Mouse (Mus musculus) testis, adult 2 months (tissue): ENCODE measurements around the gene Zfp119b. TPM values are rescaled to one million over a fixed set of nuclear protein-coding genes. Genes with fewer than 3 reads are reported as not detected.
"Not testable (repeated sequence)": the region's sequence is repeated elsewhere in the genome, so short reads cannot be mapped to it uniquely, and the experiment has no call there.

Experiments
- H3K27ac ChIP-seq: fragments of 200-500 bp; 2 replicates; pipeline ENCODE4 v1.5.1; 2012; ENCODE audit warnings: low read depth, low read length; ENCODE audit not compliant: control insufficient read depth, insufficient read depth
- H3K27me3 ChIP-seq: fragments of 200-500 bp; 2 replicates; pipeline ENCODE4 v1.6.1; 2012; ENCODE audit warnings: mild to moderate bottlenecking, low read length, moderate library complexity; ENCODE audit not compliant: control insufficient read depth, insufficient read depth
- H3K36me3 ChIP-seq: fragments of 200-500 bp; 2 replicates; pipeline ENCODE4 v1.6.1; 2012; ENCODE audit warnings: mild to moderate bottlenecking, low read length; ENCODE audit not compliant: control insufficient read depth, insufficient read depth
- H3K4me1 ChIP-seq: fragments of 200-500 bp; 2 replicates; pipeline ENCODE4 v1.6.1; 2012; ENCODE audit warnings: low read length; ENCODE audit not compliant: control insufficient read depth, insufficient read depth
- H3K4me3 ChIP-seq: fragments of 200-500 bp; 2 replicates; pipeline ENCODE4 v1.5.1; 2012; ENCODE audit warnings: low read depth, mild to moderate bottlenecking, low read length, moderate library complexity, mixed read lengths; ENCODE audit not compliant: control insufficient read depth
- CTCF ChIP-seq: fragments of 200-500 bp; IDR thresholded peaks from 2 replicates; pipeline ENCODE4 v1.5.1; 2012; ENCODE audit warnings: low read depth, mild to moderate bottlenecking, inconsistent platforms, low read length, moderate library complexity; ENCODE audit not compliant: control insufficient read depth, insufficient read depth, insufficient replicate concordance
- POLR2A ChIP-seq: fragments of 200-500 bp; IDR thresholded peaks from 2 replicates; pipeline ENCODE4 v1.6.1; 2012; ENCODE audit warnings: low read depth, mild to moderate bottlenecking, inconsistent platforms, low read length, moderate library complexity; ENCODE audit not compliant: control insufficient read depth
- polyA plus RNA-seq: library from polyadenylated mRNA; depleted of rRNA; stranded (reverse); fragments of >200 nt; gene quantifications from 2 replicates; pipeline ENCODE4 v1.2.3, GENCODE M21; 2012; rRNA removed

The Zfp119b gene
- polyA plus RNA-seq, 1 experiment: 0.48 TPM

DNA sequence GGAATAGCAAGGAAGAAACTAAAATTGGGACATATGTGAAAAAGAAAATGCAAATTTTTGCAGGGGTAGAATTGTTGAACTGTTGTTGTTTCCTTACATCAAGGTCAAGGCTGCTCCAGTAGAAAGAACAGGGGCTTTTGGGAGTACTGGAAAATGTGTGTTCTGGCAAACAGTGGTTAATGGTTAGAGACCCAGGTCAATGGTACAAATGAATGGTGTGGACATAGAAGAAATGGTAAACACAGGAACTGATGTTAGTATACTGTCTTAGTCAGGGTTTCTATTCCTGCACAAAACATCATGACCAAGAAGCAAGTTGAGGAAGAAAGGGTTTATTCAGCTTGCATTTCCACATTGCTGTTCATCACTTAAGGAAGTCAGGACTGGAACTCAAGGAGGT lies 42.6 kb downstream of the Zfp119b start:
- TF ChIP-seq POLR2A: no peak
- TF ChIP-seq CTCF: no peak
- Histone ChIP-seq H3K4me1 (no peaks in the 10 kb centered on the region), H3K4me3 (no peak overlapping the region), H3K27me3 (no peaks in the 10 kb centered on the region), H3K36me3 (no peaks in the 10 kb centered on the region), H3K27ac (no peak overlapping the region)

DNA sequence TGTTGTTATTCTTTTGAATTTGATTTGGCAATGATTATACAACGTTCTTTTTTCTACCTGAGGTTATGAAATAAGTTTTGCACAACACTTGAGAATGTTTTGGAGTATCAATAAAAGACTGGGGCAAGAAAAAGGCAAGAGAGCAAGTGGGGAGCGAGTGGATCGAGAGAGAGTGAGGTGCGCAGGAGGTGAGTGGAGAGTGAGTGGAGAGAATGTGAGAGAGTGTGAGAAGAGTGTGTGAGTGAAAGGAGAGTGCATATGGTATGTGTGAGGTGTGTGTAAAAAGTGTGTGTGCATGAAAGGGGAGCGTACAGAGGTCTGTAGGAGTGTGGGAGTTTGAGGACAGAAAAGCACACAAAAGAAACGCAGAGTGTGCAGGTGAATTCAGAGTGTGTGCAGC lies 45.2 kb downstream of the Zfp119b start:
- Histone ChIP-seq H3K36me3 (no peaks in the 10 kb centered on the region), H3K27me3 (no peaks in the 10 kb centered on the region), H3K4me3 (no peak overlapping the region), H3K27ac (no peak overlapping the region), H3K4me1 (no peaks in the 10 kb centered on the region)
- TF ChIP-seq POLR2A (no peak), CTCF (no peak)

DNA sequence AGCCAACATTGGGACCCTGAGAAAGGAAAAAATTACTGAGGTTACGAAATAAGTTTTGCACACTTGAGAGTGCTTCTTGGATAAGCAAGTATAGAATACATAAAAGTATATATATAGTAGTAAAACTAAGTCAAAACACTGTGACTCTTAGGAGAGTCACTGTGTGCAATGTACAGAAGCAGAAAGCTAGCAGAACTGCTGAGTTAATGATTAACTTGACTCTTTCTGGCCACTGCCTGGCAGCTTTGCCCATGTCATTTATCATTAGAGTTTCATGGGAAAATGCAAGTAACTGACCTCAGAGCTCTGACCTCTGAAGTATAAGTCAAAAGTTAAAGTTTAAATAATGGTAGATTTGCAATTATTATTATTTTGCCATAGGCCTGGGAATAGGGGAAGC lies 45.6 kb downstream of the Zfp119b start:
- H3K4me3 ChIP-seq: no peak overlapping the region
- H3K36me3 ChIP-seq: no peaks in the 10 kb centered on the region
- TF ChIP-seq POLR2A (no peak), CTCF (no peak)
- no peaks in the 10 kb centered on the region for H3K4me1 ChIP-seq
- H3K27ac ChIP-seq: no peak overlapping the region
- no peaks in the 10 kb centered on the region for H3K27me3 ChIP-seq

DNA sequence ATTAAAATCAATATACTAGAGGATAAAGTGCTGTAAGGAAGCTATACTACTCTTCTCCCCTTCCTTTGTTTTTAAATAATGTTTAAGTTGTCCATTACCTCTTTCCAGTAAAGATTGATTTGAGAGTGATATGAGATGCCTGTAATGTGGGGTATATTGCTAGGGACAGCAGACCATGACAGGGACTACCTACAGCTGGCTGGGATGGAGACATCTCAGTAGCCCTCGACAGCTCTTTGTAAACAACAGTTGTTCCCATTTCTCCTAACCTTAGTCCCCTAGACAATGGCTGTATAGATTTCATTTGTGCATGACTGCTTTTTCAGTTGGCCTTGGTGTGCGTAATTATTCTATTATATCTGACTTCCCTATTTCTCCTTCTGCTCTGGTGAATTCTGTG lies 46.2 kb downstream of the Zfp119b start:
- H3K27ac ChIP-seq: no peak overlapping the region
- no peak overlapping the region for H3K4me3 ChIP-seq
- H3K36me3 ChIP-seq: no peaks in the 10 kb centered on the region
- H3K27me3 ChIP-seq: no peaks in the 10 kb centered on the region
- TF ChIP-seq CTCF (no peak), POLR2A (no peak)
- no peaks in the 10 kb centered on the region for H3K4me1 ChIP-seq

DNA sequence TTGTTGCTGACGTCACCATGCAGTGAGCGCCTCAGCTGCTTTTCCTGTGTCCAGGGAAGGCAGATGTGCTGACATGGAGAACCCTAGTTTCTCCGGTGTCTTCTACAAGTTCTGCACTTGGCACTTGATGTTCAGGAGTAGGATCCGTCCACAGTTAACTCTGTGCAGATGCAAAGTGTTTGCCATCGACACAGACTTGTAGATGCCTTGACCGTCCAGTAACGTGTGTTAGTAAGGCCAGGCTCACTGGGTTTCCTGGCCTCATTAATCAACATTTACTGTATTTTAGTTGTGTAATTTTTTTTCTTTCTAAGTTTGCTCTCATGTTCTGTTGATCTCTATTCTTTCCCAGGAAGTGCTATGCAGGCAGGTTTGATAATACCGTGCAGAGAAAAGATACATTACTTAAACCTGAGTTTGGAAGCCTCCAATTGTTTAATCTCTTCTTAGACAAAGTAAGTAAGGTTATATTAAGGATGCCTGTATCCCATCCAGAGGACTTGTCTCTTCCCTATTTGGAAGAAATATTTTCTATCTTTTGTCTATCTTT lies 56.8 kb downstream of the Zfp119b start:
- H3K27me3 ChIP-seq, H3K36me3 ChIP-seq, H3K27ac ChIP-seq, H3K4me1 ChIP-seq: not testable (repeated sequence)
- H3K4me3 ChIP-seq: peak overlapping the region; percentile 62

Other genes starting within 250 kb of the Zfp119b start
- gene Pot1b, start 236.9 kb downstream of the Zfp119b start, polyA plus RNA-seq: 2.8 and 3.4 TPM in 2 replicates
- gene Adgre4, start 199.5 kb downstream of the Zfp119b start, polyA plus RNA-seq: not detected in 2 replicates
- 0.17 and 0.23 TPM in 2 replicates for gene Zfp119a, start 70.6 kb downstream of the Zfp119b start, polyA plus RNA-seq
- gene Zfp959, start 57.4 kb downstream of the Zfp119b start, polyA plus RNA-seq: 0.19 and 0.59 TPM in 2 replicates
- 0.53 and 0.75 TPM in 2 replicates for gene Ebi3, start 3.1 kb upstream of the Zfp119b start, polyA plus RNA-seq
- 4.9 TPM in 2 replicates for gene Yju2, start 9.6 kb upstream of the Zfp119b start, polyA plus RNA-seq
- 0.63 and 1.1 TPM in 2 replicates for gene Shd, start 21.0 kb upstream of the Zfp119b start, polyA plus RNA-seq
- gene Fsd1, start 37.0 kb upstream of the Zfp119b start, polyA plus RNA-seq: 2.3 and 2.4 TPM in 2 replicates
- 18.4 and 19.1 TPM in 2 replicates for gene Stap2, start 56.1 kb upstream of the Zfp119b start, polyA plus RNA-seq
- 12.7 and 13.1 TPM in 2 replicates for gene Mpnd, start 56.2 kb upstream of the Zfp119b start, polyA plus RNA-seq
- gene Sh3gl1, start 87.1 kb upstream of the Zfp119b start, polyA plus RNA-seq: 91.9 and 105 TPM in 2 replicates
- gene Chaf1a, start 90.9 kb upstream of the Zfp119b start, polyA plus RNA-seq: 70.3 and 71.8 TPM in 2 replicates
- gene Ubxn6, start 125.5 kb upstream of the Zfp119b start, polyA plus RNA-seq: 646 and 694 TPM in 2 replicates
- gene Hdgfl2, start 130.1 kb upstream of the Zfp119b start, polyA plus RNA-seq: 115 and 135 TPM in 2 replicates
- gene Plin4, start 160.3 kb upstream of the Zfp119b start, polyA plus RNA-seq: 1.5 and 4.2 TPM in 2 replicates
- gene Plin5, start 168.1 kb upstream of the Zfp119b start, polyA plus RNA-seq: 1.7 and 2.7 TPM in 2 replicates
- gene Lrg1, start 172.5 kb upstream of the Zfp119b start, polyA plus RNA-seq: 3.7 and 5.7 TPM in 2 replicates
- gene Sema6b, start 190.8 kb upstream of the Zfp119b start, polyA plus RNA-seq: 0.28 and 0.63 TPM in 2 replicates
- gene Tnfaip8l1, start 213.0 kb upstream of the Zfp119b start, polyA plus RNA-seq: 0.29 and 0.31 TPM in 2 replicates
- 49.9 and 56.7 TPM in 2 replicates for gene Mydgf, start 234.4 kb upstream of the Zfp119b start, polyA plus RNA-seq